Mouse (Mus musculus) CH12.LX (cell line): ENCODE measurements around the gene Timp2. TPM values are rescaled to one million over a fixed set of nuclear protein-coding genes. Genes with fewer than 3 reads are reported as not detected.
A peak's percentile ranks its signal among the peaks of the same experiment; 100 is the strongest.

ENCODE experiments used
- DNase-seq: peaks from one replicate; pipeline ENCODE4 v3.0.0-alpha.2; 2013; ENCODE audit errors: extremely low read depth
- H3K27ac ChIP-seq: 2 replicates; pipeline ENCODE4 v1.5.1; 2012; ENCODE audit warnings: low read depth, mild to moderate bottlenecking, control low read depth, moderate library complexity; ENCODE audit not compliant: insufficient read depth
- H3K27me3 ChIP-seq: replicated peaks from 2 replicates; pipeline ENCODE3; 2012; ENCODE audit warnings: inconsistent platforms
- H3K36me3 ChIP-seq, 2 experiments: replicated peaks in 1 of 2; 2 replicates each; pipeline versions ENCODE3 to v1.6.1; 2012; ENCODE audit warnings: inconsistent platforms in 1 of 2, low read length in 1 of 2, mild to moderate bottlenecking in 1 of 2, mixed read lengths in 1 of 2, moderate library complexity in 1 of 2; ENCODE audit not compliant: control insufficient read depth in 1 of 2, insufficient read depth in 1 of 2
- H3K4me1 ChIP-seq, 2 experiments: 2 replicates each; pipeline ENCODE4 v1.6.1; 2012; ENCODE audit warnings: inconsistent platforms in 1 of 2, moderate library complexity in 1 of 2; ENCODE audit not compliant: insufficient read depth in 2 of 2, control insufficient read depth in 1 of 2
- H3K4me2 ChIP-seq: 2 replicates; pipeline ENCODE4 v1.6.1; 2012; ENCODE audit warnings: low read depth, mild to moderate bottlenecking, control low read depth; ENCODE audit not compliant: poor library complexity, insufficient read depth, severe bottlenecking
- H3K4me3 ChIP-seq, 3 experiments: fragments of 150-350 bp in 1 of 3; sonication (generic) in 1 of 3; replicated peaks in 1 of 3; 2 replicates each; pipeline versions ENCODE3 to v1.5.1; 2011 to 2012; ENCODE audit warnings: low read depth in 2 of 3, low read length in 2 of 3, mild to moderate bottlenecking in 2 of 3, moderate library complexity in 2 of 3, control low read depth in 1 of 3, improper control_type of control experiment in 1 of 3, inconsistent platforms in 1 of 3, mixed read lengths in 1 of 3; ENCODE audit not compliant: poor library complexity in 1 of 3
- H3K79me2 ChIP-seq: replicated peaks from 2 replicates; pipeline ENCODE4 v1.6.1; 2012; ENCODE audit warnings: mild to moderate bottlenecking, moderate library complexity; ENCODE audit not compliant: control insufficient read depth, poor library complexity, insufficient read depth, severe bottlenecking; ENCODE audit errors: extremely low read depth
- H3K9ac ChIP-seq: 2 replicates; pipeline ENCODE4 v1.6.1; 2012; ENCODE audit warnings: low read depth, mild to moderate bottlenecking, control low read depth, moderate library complexity; ENCODE audit not compliant: insufficient read depth
- H3K9me3 ChIP-seq: replicated peaks from 2 replicates; pipeline ENCODE3; 2012; ENCODE audit warnings: low read length, inconsistent platforms, mixed read lengths
- BHLHE40 ChIP-seq: IDR thresholded peaks from 2 replicates; pipeline ENCODE4 v1.6.1; 2011; ENCODE audit warnings: mild to moderate bottlenecking, low read depth, low read length, improper control_type of control experiment
- CHD1 ChIP-seq: IDR thresholded peaks from 2 replicates; pipeline ENCODE4 v1.6.1; 2012; ENCODE audit warnings: low read depth, low read length, improper control_type of control experiment, inconsistent platforms
- CHD2 ChIP-seq: IDR thresholded peaks from 2 replicates; pipeline ENCODE4 v1.6.1; 2011; ENCODE audit warnings: low read length, improper control_type of control experiment
- CTCF ChIP-seq, 2 experiments: IDR thresholded peaks in 1 of 2; conservative IDR thresholded peaks in 1 of 2; 2 replicates each; pipeline ENCODE4 v1.5.1; 2011 to 2012; ENCODE audit warnings: low read depth in 2 of 2, low read length in 2 of 2, improper control_type of control experiment in 1 of 2, inconsistent platforms in 1 of 2, mild to moderate bottlenecking in 1 of 2, moderate library complexity in 1 of 2
- E2F4 ChIP-seq: IDR thresholded peaks from 2 replicates; pipeline ENCODE4 v1.6.1; 2011; ENCODE audit warnings: low read depth, low read length, improper control_type of control experiment; ENCODE audit not compliant: insufficient replicate concordance
- ELF1 ChIP-seq: IDR thresholded peaks from 2 replicates; pipeline ENCODE4 v1.6.1; 2014; ENCODE audit warnings: low read depth, mild to moderate bottlenecking, inconsistent platforms, low read length, improper control_type of control experiment
- ETS1 ChIP-seq: conservative IDR thresholded peaks from 2 replicates; pipeline ENCODE4 v1.6.1; 2012; ENCODE audit warnings: low read depth, mild to moderate bottlenecking, inconsistent platforms, low read length, improper control_type of control experiment, moderate library complexity
- GABPA ChIP-seq: IDR thresholded peaks from 2 replicates; pipeline ENCODE4 v1.6.1; 2012; ENCODE audit warnings: low read depth, low read length, improper control_type of control experiment, inconsistent platforms; ENCODE audit not compliant: insufficient replicate concordance
- HCFC1 ChIP-seq: IDR thresholded peaks from 2 replicates; pipeline ENCODE4 v1.6.1; 2012; ENCODE audit warnings: low read depth, mild to moderate bottlenecking, inconsistent platforms, low read length, improper control_type of control experiment
- IRF4 ChIP-seq: IDR thresholded peaks from 2 replicates; pipeline ENCODE4 v1.6.1; 2014; ENCODE audit warnings: low read depth, mild to moderate bottlenecking, inconsistent platforms, low read length, improper control_type of control experiment
- JUN ChIP-seq: IDR thresholded peaks from 2 replicates; pipeline ENCODE4 v1.6.1; 2011; ENCODE audit warnings: low read depth, mild to moderate bottlenecking, low read length, improper control_type of control experiment, moderate library complexity; ENCODE audit not compliant: insufficient read depth
- JUND ChIP-seq: conservative IDR thresholded peaks from 2 replicates; pipeline ENCODE4 v1.6.1; 2011; ENCODE audit warnings: low read depth, low read length, improper control_type of control experiment
- KAT2A ChIP-seq: IDR thresholded peaks from 2 replicates; pipeline ENCODE4 v1.6.1; 2012; ENCODE audit warnings: low read length, improper control_type of control experiment, inconsistent platforms; ENCODE audit not compliant: insufficient replicate concordance
- MAFK ChIP-seq: IDR thresholded peaks from 2 replicates; pipeline ENCODE4 v1.6.1; 2011; ENCODE audit warnings: low read length, improper control_type of control experiment; ENCODE audit not compliant: insufficient replicate concordance
- MAZ ChIP-seq: IDR thresholded peaks from 2 replicates; pipeline ENCODE4 v1.6.1; 2012; ENCODE audit warnings: low read depth, mild to moderate bottlenecking, inconsistent platforms, low read length, improper control_type of control experiment, moderate library complexity
- MEF2A ChIP-seq: IDR thresholded peaks from 2 replicates; pipeline ENCODE4 v1.6.1; 2014; ENCODE audit warnings: low read depth, mild to moderate bottlenecking, inconsistent platforms, low read length, improper control_type of control experiment, borderline replicate concordance
- MXI1 ChIP-seq: IDR thresholded peaks from 2 replicates; pipeline ENCODE4 v1.6.1; 2011; ENCODE audit warnings: mild to moderate bottlenecking, low read depth, low read length, improper control_type of control experiment
- NELFE ChIP-seq: IDR thresholded peaks from 2 replicates; pipeline ENCODE4 v1.6.1; 2011; ENCODE audit warnings: low read depth, low read length, improper control_type of control experiment
- NRF1 ChIP-seq: IDR thresholded peaks from 2 replicates; pipeline ENCODE4 v1.6.1; 2014; ENCODE audit warnings: low read depth, mild to moderate bottlenecking, inconsistent platforms, low read length, improper control_type of control experiment, moderate library complexity
- PAX5 ChIP-seq: IDR thresholded peaks from 2 replicates; pipeline ENCODE4 v1.6.1; 2012; ENCODE audit warnings: low read length, inconsistent platforms, mixed read lengths
- POLR2A ChIP-seq: IDR thresholded peaks from 2 replicates; pipeline ENCODE4 v1.6.1; 2011; ENCODE audit warnings: low read depth, mild to moderate bottlenecking, improper control_type of control experiment, low read length
- POLR2AphosphoS2 ChIP-seq: IDR thresholded peaks from 2 replicates; pipeline ENCODE4 v1.6.1; 2011; ENCODE audit warnings: low read depth, low read length, improper control_type of control experiment
- RAD21 ChIP-seq: IDR thresholded peaks from 2 replicates; pipeline ENCODE4 v1.6.1; 2011; ENCODE audit warnings: low read depth, mild to moderate bottlenecking, low read length, improper control_type of control experiment, moderate library complexity
- RCOR1 ChIP-seq: conservative IDR thresholded peaks from 2 replicates; pipeline ENCODE4 v1.6.1; 2012; ENCODE audit warnings: low read depth, mild to moderate bottlenecking, inconsistent platforms, low read length, improper control_type of control experiment
- SIN3A ChIP-seq: IDR thresholded peaks from 2 replicates; pipeline ENCODE4 v1.6.1; 2012; ENCODE audit warnings: low read length, improper control_type of control experiment, inconsistent platforms
- TBP ChIP-seq: conservative IDR thresholded peaks from 2 replicates; pipeline ENCODE4 v1.6.1; 2011; ENCODE audit warnings: low read depth, low read length, improper control_type of control experiment
- UBTF ChIP-seq: IDR thresholded peaks from 2 replicates; pipeline ENCODE4 v1.6.1; 2012; ENCODE audit warnings: low read depth, mild to moderate bottlenecking, inconsistent platforms, low read length, improper control_type of control experiment, moderate library complexity
- USF1 ChIP-seq: IDR thresholded peaks from 2 replicates; pipeline ENCODE4 v1.6.1; 2014; ENCODE audit warnings: low read depth, mild to moderate bottlenecking, inconsistent platforms, low read length, improper control_type of control experiment
- USF2 ChIP-seq: conservative IDR thresholded peaks from 2 replicates; pipeline ENCODE4 v1.6.1; 2011; ENCODE audit warnings: low read depth, low read length, improper control_type of control experiment
- ZC3H11A ChIP-seq: IDR thresholded peaks from 2 replicates; pipeline ENCODE4 v1.6.1; 2012; ENCODE audit warnings: low read depth, mild to moderate bottlenecking, inconsistent platforms, low read length, improper control_type of control experiment
- ZKSCAN1 ChIP-seq: IDR thresholded peaks from 2 replicates; pipeline ENCODE4 v1.6.1; 2012; ENCODE audit warnings: low read depth, inconsistent platforms, low read length, improper control_type of control experiment, borderline replicate concordance
- ZMIZ1 ChIP-seq: IDR thresholded peaks from 2 replicates; pipeline ENCODE4 v1.6.1; 2012; ENCODE audit warnings: low read depth, mild to moderate bottlenecking, inconsistent platforms, low read length, improper control_type of control experiment
- dilution Hi-C: fragments of 300-500 bp; cut with MboI; formaldehyde crosslinking; loops from 2 replicates; pipeline ENCODE4 v1.14.3; 2020; ENCODE audit warnings: low sequenced_read_pairs; ENCODE audit not compliant: extremely low pct_unique_long_range_greater_than_20kb, extremely low pct_ligation_motif_present
- in situ Hi-C: fragments of 300-500 bp; cut with MboI; formaldehyde crosslinking; loops from 3 replicates; pipeline ENCODE4 v1.14.3; 2019; ENCODE audit warnings: low sequenced_read_pairs, low pct_ligation_motif_present, low pct_unique_long_range_greater_than_20kb, mixed read lengths
- polyA plus RNA-seq: library from polyadenylated mRNA; unstranded; fragments of >175 nt; gene quantifications from 2 replicates; pipeline ENCODE4 v1.2.1, GENCODE M21; 2012; ENCODE audit warnings: low read depth; ENCODE audit not compliant: insufficient read length
- total RNA-seq, 2 experiments: library from RNA; depleted of rRNA; stranded (reverse); fragments of 300-350 nt in 1 of 2; fragments of >200 nt in 1 of 2; gene quantifications; 2 replicates each; pipeline ENCODE4 v1.2.3; 2012 to 2014

Timp2 gene
- total and polyA plus RNA-seq, 3 experiments, result 0.34 TPM; not detected in 2

- no peak for TF ChIP-seq RAD21
- no peak for TF ChIP-seq MXI1
- TF ChIP-seq JUND, result no peak
- no peak for TF ChIP-seq USF2
- no peak for TF ChIP-seq USF1
- TF ChIP-seq, all 38 proteins: peak for 0
- in situ Hi-C loops (no loop called here), dilution Hi-C loops (no loop called here)
- no peak overlapping the region for H3K27ac ChIP-seq
- H3K4me2 ChIP-seq, result no peak overlapping the region
- no peaks in the 10 kb centered on the region for H3K9me3 ChIP-seq
- H3K4me1 ChIP-seq, result peaks cover 14 to 19% of the 10 kb centered on the region in 2 experiments
- no peak for DNase-seq
- peaks cover 42% of the 10 kb centered on the region for H3K27me3 ChIP-seq
- no peak overlapping the region for H3K4me3 ChIP-seq
- no peaks in the 10 kb centered on the region for H3K79me2 ChIP-seq
- H3K36me3 ChIP-seq, result no peaks in the 10 kb centered on the region
- H3K9ac ChIP-seq, result no peak overlapping the region
These were observed 5.0 kb upstream of the Timp2 start for GRCm38 (mm10) chr11:118360491-118360890.

GRCm38 (mm10) chr11:118355205-118355604, 335 bp downstream of the Timp2 start:
- H3K4me1 ChIP-seq, result peaks cover 2 to 11% of the 10 kb centered on the region in 2 experiments; a peak in 2 of 4 replicates
- in situ Hi-C loops, result no loop called here
- peak overlapping the region; percentile 83 for H3K4me2 ChIP-seq
- H3K79me2 ChIP-seq, result no peaks in the 10 kb centered on the region
- DNase-seq, result peak; percentile 54
- peaks cover 50% of the 10 kb centered on the region for H3K27me3 ChIP-seq
- dilution Hi-C loops, result no loop called here
- H3K9me3 ChIP-seq, result no peaks in the 10 kb centered on the region
- no peaks in the 10 kb centered on the region for H3K36me3 ChIP-seq
- H3K9ac ChIP-seq, result peak overlapping the region; percentile 2; the same call in 1 of the 2 replicates
- H3K4me3 ChIP-seq, result peak overlapping the region in 2 of 3 experiments; percentile 21 to 33
- H3K27ac ChIP-seq, result no peak overlapping the region
- no peak for TF ChIP-seq POLR2AphosphoS2
- TF ChIP-seq USF2, result no peak
- TF ChIP-seq MEF2A, result no peak
- no peak for TF ChIP-seq SIN3A
- TF ChIP-seq BHLHE40, result no peak
- TF ChIP-seq CHD1, result no peak
- no peak for TF ChIP-seq E2F4
- no peak for TF ChIP-seq ZMIZ1
- TF ChIP-seq USF1, result no peak
- no peak for TF ChIP-seq KAT2A
- TF ChIP-seq ZKSCAN1, result no peak
- no peak for TF ChIP-seq CHD2
- TF ChIP-seq JUN, result no peak
- TF ChIP-seq JUND, result no peak
- TF ChIP-seq NRF1, result 0 out of 2 replicates have a peak, but pooled peaks have one; percentile 3
- no peak for TF ChIP-seq HCFC1
- peak in 1 of 2 experiments; percentile 81; a peak in 2 of 4 replicates for TF ChIP-seq CTCF (conservative IDR thresholded peaks at IDR 0.05 in 1 of 2, IDR thresholded peaks at IDR 0.05 in 1 of 2; ENCODE audit: low read depth in 2 of 2, low read length in 2 of 2)
- TF ChIP-seq ELF1, result no peak; the same call in 1 of the 2 replicates
- no peak for TF ChIP-seq TBP
- TF ChIP-seq POLR2A, result peak; percentile 41; the same call in 1 of the 2 replicates
- TF ChIP-seq NELFE, result no peak
- TF ChIP-seq PAX5, result no peak
- peak; percentile 28; the same call in 1 of the 2 replicates for TF ChIP-seq ZC3H11A
- TF ChIP-seq RCOR1, result no peak
- TF ChIP-seq MAZ, result no peak
- peak; percentile 38; the same call in 1 of the 2 replicates for TF ChIP-seq IRF4
- TF ChIP-seq MAFK, result no peak
- TF ChIP-seq RAD21, result peak; percentile 62
- peak; percentile 88; the same call in 1 of the 2 replicates for TF ChIP-seq UBTF
- TF ChIP-seq GABPA, result no peak
- no peak for TF ChIP-seq MXI1
- no peak for TF ChIP-seq ETS1
